Mouse (Mus musculus) E14TG2a.4 (cell line): ENCODE results near the gene Tmem44.

ENCODE experiments used
- CTCF ChIP-seq: conservative IDR thresholded peaks from 2 replicates; pipeline ENCODE4 v1.5.1; 2014; ENCODE audit warnings: low read length
- NANOG ChIP-seq: IDR thresholded peaks from 2 replicates; pipeline ENCODE4 v1.6.1; 2014; ENCODE audit warnings: borderline replicate concordance, low read length, mixed read lengths
- POU5F1 ChIP-seq: IDR thresholded peaks from 2 replicates; pipeline ENCODE4 v1.6.1; 2014; ENCODE audit warnings: low read length, borderline replicate concordance

GRCm38 (mm10) chr16:30548291-30548690, 2.4 kb downstream of the Tmem44 start:
- TF ChIP-seq CTCF (no peak), POU5F1 (no peak), NANOG (no peak)
